Mouse (Mus musculus) spleen, adult 2 months (tissue): ENCODE measurements at regions not wholly inside any gene's neighbourhood (a gene's known extent, or its start where the extent isn't known, plus 50 kb on each side); places are given as distances from the start of the nearest gene placed in this dataset.
A peak's percentile ranks its signal among the peaks of the same experiment; 100 is the strongest.

Experiments used
- DNase-seq, 2 experiments: peaks; one replicate each; pipeline versions ENCODE4 v3.0.0 to v3.0.0-alpha.2; 2012 to 2021; ENCODE audit warnings: low spot score in 2 of 2, low read depth in 1 of 2
- H3K27ac ChIP-seq: fragments of 200-500 bp; 2 replicates; pipeline ENCODE4 v1.5.1; 2012; ENCODE audit warnings: low read length, inconsistent platforms; ENCODE audit not compliant: insufficient read depth
- H3K27me3 ChIP-seq: fragments of 200-500 bp; 2 replicates; pipeline ENCODE4 v1.6.1; 2012; ENCODE audit warnings: mild to moderate bottlenecking, moderate library complexity, low read length, inconsistent platforms; ENCODE audit not compliant: control insufficient read depth, insufficient read depth
- H3K36me3 ChIP-seq: fragments of 200-500 bp; 2 replicates; pipeline ENCODE4 v1.6.1; 2012; ENCODE audit warnings: mild to moderate bottlenecking, low read length, inconsistent platforms; ENCODE audit not compliant: control insufficient read depth, insufficient read depth
- H3K4me1 ChIP-seq: fragments of 200-500 bp; 2 replicates; pipeline ENCODE4 v1.6.1; 2011; ENCODE audit warnings: inconsistent platforms; ENCODE audit not compliant: control insufficient read depth, insufficient read depth, insufficient read length
- H3K4me3 ChIP-seq: fragments of 200-500 bp; 2 replicates; pipeline ENCODE4 v1.5.1; 2011; ENCODE audit warnings: mild to moderate bottlenecking, inconsistent platforms; ENCODE audit not compliant: insufficient read depth, insufficient read length; ENCODE audit errors: extremely low read depth
- CTCF ChIP-seq: fragments of 200-500 bp; IDR thresholded peaks from 2 replicates; pipeline ENCODE4 v1.5.1; 2011; ENCODE audit warnings: mild to moderate bottlenecking, inconsistent platforms; ENCODE audit not compliant: insufficient read depth, insufficient read length, insufficient replicate concordance; ENCODE audit errors: extremely low read depth
- POLR2A ChIP-seq: fragments of 200-500 bp; IDR thresholded peaks from 2 replicates; pipeline ENCODE4 v1.6.1; 2011; ENCODE audit warnings: low read depth, low read length, inconsistent platforms
- WGBS: fragments of 180-500 bp; shearing (Covaris S2); methylation state at CpG from one replicate; pipeline ENCODE4 v1.1.7; 2018; 5-methylcytosine and 5-hydroxymethylcytosine counted together

- no peaks in the 10 kb centered on the region for H3K4me1 ChIP-seq
- no peak for TF ChIP-seq POLR2A
- TF ChIP-seq CTCF: no peak
- WGBS: 87% methylated on average over 11 of the region's 11 CpGs
- no peaks in the 10 kb centered on the region for H3K36me3 ChIP-seq
- no peaks in the 10 kb centered on the region for H3K27me3 ChIP-seq
- DNase-seq: no peak
- H3K4me3 ChIP-seq: no peak overlapping the region
- no peak overlapping the region for H3K27ac ChIP-seq
Measured at GRCm38 (mm10) chr4:47592271-47592986, 118.0 kb downstream of the Sec61b start.

- Histone ChIP-seq H3K27ac (no peak overlapping the region), H3K4me1 (no peaks in the 10 kb centered on the region), H3K27me3 (no peaks in the 10 kb centered on the region), H3K4me3 (no peak overlapping the region), H3K36me3 (no peaks in the 10 kb centered on the region)
- WGBS: 84% methylated on average over 7 of the region's 7 CpGs
- TF ChIP-seq POLR2A: no peak
- TF ChIP-seq CTCF: no peak
- no peak for DNase-seq
Measured at GRCm38 (mm10) chr4:47593155-47593554, 118.7 kb downstream of the Sec61b start.

GRCm38 (mm10) chr4:47594171-47594570 lies 119.7 kb downstream of the Sec61b start:
- H3K27ac ChIP-seq: no peak overlapping the region

GRCm38 (mm10) chr4:47595841-47596240 lies 121.4 kb downstream of the Sec61b start:
- no peaks in the 10 kb centered on the region for H3K36me3 ChIP-seq
- 81% methylated on average over 10 of the region's 10 CpGs for WGBS
- TF ChIP-seq POLR2A (no peak), CTCF (no peak)

More at GRCm38 (mm10) chr4:47594171-47594570, 119.7 kb downstream of the Sec61b start:
- H3K36me3 ChIP-seq: no peaks in the 10 kb centered on the region
- no peaks in the 10 kb centered on the region for H3K4me1 ChIP-seq
- no peaks in the 10 kb centered on the region for H3K27me3 ChIP-seq
- TF ChIP-seq POLR2A: no peak
- WGBS: 93% methylated on average over 6 of the region's 6 CpGs
- no peak overlapping the region for H3K4me3 ChIP-seq
- no peak for DNase-seq

GRCm38 (mm10) chr4:47597586-47597985 lies 123.1 kb downstream of the Sec61b start:
- no peak overlapping the region for H3K4me3 ChIP-seq
- TF ChIP-seq CTCF (no peak), POLR2A (no peak)
- no peak overlapping the region for H3K27ac ChIP-seq
- H3K4me1 ChIP-seq: no peaks in the 10 kb centered on the region
- no peaks in the 10 kb centered on the region for H3K36me3 ChIP-seq
- WGBS: 78% methylated on average over 7 of the region's 7 CpGs
- H3K27me3 ChIP-seq: no peaks in the 10 kb centered on the region
- no peak for DNase-seq

More at GRCm38 (mm10) chr4:47595841-47596240, 121.4 kb downstream of the Sec61b start:
- DNase-seq: no peak
- H3K27ac ChIP-seq: no peak overlapping the region
- no peaks in the 10 kb centered on the region for H3K4me1 ChIP-seq
- no peaks in the 10 kb centered on the region for H3K27me3 ChIP-seq
- no peak overlapping the region for H3K4me3 ChIP-seq

- Histone ChIP-seq H3K36me3 (no peaks in the 10 kb centered on the region), H3K27me3 (no peaks in the 10 kb centered on the region), H3K4me1 (no peaks in the 10 kb centered on the region), H3K4me3 (no peak overlapping the region), H3K27ac (no peak overlapping the region)
- WGBS: 13% methylated on average over 2 of the region's 2 CpGs
- TF ChIP-seq POLR2A (no peak), CTCF (peak; percentile 5; the same call in 1 of the 2 replicates)
- no peak for DNase-seq
Measured at GRCm38 (mm10) chr4:47598216-47598615, 123.8 kb downstream of the Sec61b start.

- H3K27me3 ChIP-seq: no peaks in the 10 kb centered on the region
- no peak overlapping the region for H3K27ac ChIP-seq
- H3K4me3 ChIP-seq: no peak overlapping the region
- no peaks in the 10 kb centered on the region for H3K36me3 ChIP-seq
- DNase-seq: no peak
- TF ChIP-seq POLR2A (no peak), CTCF (no peak)
- no peaks in the 10 kb centered on the region for H3K4me1 ChIP-seq
- 72% methylated on average over 10 of the region's 10 CpGs for WGBS
Measured at GRCm38 (mm10) chr4:47601301-47602070, 127.0 kb downstream of the Sec61b start.
